Mouse (Mus musculus) layer of hippocampus, adult 9-10 months (tissue): Measurements from ENCODE around the gene Hnrnpr.
A peak's percentile ranks its signal among the peaks of the same experiment; 100 is the strongest.

Experiments
- DNase-seq: peaks from one replicate; pipeline ENCODE4 v3.0.0; 2022; ENCODE audit warnings: low spot score

Hnrnpr gene

DNA sequence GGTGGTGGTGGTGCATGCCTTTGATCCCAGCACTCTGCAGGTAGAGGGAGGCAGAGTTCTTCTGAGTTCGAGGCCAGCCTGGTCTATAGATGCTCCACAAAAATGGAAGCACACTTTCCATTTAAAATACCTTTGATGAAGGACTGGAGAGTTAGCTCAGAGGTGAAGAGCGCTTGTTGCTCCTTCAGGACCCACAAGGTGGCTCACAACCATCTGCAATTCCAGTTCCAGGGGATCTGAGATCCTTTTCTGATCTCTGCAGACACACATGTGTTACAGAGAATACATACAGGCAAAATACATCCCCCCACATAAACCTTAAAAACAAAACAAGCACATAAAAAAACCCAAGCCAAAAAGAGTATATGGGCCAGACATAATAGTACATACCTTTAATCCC is 2.4 kb upstream of the Hnrnpr start:
- no peak for DNase-seq

DNA sequence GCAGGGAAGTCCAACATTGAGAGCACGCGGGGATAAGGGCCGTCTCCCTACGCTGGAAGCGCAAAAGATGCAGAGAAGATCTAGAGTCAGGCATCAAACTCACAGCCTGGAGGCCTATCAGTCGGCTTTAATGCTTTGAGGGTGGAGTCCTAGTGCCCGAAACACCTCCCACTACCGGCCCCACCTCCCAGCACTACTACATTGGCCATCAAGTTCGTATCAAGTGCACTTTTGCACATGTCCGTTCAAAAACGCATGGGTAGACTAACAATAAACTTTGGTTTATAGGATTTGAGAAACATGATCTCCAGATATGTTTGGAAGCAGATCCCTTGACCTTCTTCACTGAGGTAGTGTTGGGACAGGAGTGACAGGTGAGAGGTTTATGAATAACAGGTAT is 962 bp upstream of the Hnrnpr start:
- no peak for DNase-seq

DNA sequence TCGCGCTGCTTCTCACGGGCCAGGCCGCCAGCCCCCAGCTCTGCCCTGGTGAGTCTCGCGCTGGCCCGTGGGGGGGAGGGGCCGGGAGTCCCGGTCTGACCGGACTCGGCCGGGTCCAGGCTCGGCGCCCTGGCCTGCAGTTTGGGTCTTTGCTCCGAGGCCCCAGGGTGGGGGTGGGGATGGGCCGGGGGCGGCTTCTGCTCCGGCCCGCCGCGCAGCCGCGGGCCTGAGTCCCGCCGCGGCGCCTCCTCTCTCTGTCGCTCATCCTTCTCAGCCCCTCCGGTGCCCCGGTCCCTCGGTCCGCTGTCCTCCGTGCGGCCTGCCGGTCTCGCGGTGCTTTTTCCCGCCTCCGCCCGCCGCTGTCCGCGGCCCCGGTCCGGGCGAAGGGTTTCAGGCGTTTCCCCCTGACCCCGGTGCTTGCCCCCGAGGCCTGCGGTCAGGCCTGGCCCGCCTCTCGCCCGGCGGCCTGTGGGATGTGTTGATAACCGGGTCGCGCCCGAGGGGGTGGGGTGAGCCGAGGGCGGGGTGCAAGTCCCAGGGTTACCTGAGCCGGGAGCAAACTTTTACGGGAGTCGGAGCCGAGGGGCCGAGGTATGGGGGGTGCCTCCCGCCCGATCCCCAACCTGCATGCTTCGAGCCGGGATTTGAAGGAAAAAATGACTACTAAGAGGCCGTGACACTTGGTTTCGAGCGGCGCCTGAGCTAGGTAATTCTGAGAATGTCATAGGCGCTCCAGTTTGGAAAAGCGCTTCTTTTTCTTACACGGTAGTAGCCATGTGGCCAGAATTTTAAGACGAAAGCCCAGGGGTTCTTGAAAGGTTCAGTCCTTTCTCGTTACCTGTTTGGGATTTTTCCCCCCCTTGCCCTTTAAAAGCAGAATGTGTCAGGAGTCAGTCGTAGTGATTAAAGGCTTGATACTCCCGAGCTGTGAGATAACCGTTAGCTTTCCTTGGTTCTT is 579 bp downstream of the Hnrnpr start:
- no peak for DNase-seq

- DNase-seq: no peak
Observed at GRCm38 (mm10) chr4:136312616-136313015, 1.9 kb downstream of the Hnrnpr start.

- DNase-seq: no peak
Observed at GRCm38 (mm10) chr4:136317667-136318066, 6.9 kb downstream of the Hnrnpr start.

DNA sequence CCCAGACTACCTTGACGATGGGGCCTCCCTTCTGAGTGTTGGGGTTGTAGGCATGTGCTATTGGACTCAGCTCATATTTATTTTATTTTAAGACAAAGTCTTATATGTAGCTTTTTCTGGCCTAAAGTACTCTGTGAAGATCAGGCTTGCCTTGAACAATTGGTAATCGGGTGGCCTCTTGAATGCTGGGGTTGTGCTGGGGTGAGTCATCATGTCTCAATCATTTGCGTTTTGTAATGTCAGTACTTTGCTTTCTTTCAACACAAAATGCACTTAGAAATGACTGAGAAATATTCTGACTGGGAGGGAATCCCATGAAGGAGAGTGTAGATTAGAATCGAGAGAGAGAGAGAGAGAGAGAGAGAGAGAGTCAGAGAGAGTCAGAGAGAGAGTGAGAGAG is 9.3 kb downstream of the Hnrnpr start:
- DNase-seq: no peak

- DNase-seq: no peak
Observed at GRCm38 (mm10) chr4:136324226-136324625, 13.5 kb downstream of the Hnrnpr start.

- DNase-seq: no peak
Observed at GRCm38 (mm10) chr4:136327238-136327637, 16.5 kb downstream of the Hnrnpr start.

DNA sequence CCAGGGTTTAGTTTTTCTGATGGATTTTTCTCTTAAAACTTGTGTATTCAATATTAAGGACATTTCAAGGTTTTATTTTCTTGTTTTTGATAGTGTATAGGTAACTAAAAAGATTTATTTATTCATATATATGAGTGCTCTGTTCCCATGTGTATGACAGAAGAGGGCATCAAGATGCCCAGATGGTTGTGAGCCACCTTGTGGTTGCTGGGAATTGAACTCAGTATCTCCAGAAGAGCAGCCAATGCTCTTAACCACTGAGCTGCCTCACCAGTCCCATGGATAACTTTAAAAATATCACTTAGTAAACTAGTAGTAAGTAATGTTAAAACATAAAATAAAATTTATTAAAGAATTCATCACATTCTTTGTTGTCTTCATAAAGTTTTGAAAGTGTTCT is 17.4 kb downstream of the Hnrnpr start:
- DNase-seq: no peak

- DNase-seq: no peak
Observed at GRCm38 (mm10) chr4:136331709-136332108, 21.0 kb downstream of the Hnrnpr start.

DNA sequence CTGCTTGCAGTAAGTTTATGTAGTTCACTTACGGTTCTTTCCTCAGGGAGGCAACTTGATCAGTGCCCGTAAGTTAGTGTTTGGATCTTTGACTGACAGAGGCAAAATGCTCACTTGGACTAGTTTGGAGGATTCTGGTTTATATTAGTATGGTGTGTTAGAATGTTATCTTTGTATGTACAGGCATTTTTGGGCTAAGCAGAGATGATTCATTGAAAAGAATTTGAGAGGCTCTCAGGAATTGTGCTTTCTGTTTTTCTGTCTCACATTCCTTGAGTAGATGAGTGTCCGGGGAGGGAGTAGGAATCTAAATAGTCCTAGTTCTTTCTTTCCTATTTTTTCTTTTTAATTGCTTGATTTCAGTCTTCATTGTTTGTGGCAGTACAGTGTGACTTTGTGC is 22.4 kb downstream of the Hnrnpr start:
- DNase-seq: no peak

DNA sequence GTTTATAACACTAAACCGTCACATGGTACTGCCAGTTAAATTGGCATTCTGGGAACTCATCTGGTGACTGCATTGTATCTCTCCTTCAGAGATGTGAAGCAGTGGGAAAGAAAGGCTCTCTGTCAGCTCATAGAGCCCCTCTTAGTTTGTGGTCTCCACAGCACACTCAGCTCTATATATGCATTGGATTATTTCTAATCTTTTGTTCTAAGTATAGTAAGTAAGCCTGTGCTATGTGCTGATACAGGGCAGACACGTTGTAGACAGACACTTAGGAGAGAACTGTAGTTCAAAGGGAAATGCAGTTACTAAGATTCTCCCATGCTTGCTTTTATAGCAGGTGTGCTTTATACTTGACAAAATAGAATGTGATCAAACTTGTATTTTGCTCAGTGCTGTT is 24.3 kb downstream of the Hnrnpr start:
- DNase-seq: no peak

- no peak for DNase-seq
Observed at GRCm38 (mm10) chr4:136337129-136337528, 26.4 kb downstream of the Hnrnpr start.

GRCm38 (mm10) chr4:136349616-136350015 is 38.9 kb downstream of the Hnrnpr start:
- no peak for DNase-seq

DNA sequence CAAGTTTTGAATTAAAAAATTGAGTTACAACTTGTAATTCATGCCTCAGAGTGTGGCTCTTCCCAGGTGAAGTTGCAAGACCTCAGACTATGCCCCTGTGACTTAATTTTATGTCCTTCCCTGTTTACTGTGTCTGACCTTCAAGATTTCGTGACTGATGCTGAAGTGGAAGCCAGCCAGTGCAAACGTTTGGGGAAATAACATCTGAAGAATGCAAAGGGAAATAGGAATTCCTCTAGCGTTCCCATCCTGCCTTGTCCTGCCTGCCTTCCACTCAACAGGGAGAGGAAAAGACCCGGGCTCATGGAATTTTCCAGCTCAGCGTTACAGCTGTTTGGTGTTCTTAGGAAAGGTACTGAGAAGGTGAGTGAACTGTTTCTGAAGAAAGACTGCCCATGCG is 46.3 kb downstream of the Hnrnpr start:
- no peak for DNase-seq

DNA sequence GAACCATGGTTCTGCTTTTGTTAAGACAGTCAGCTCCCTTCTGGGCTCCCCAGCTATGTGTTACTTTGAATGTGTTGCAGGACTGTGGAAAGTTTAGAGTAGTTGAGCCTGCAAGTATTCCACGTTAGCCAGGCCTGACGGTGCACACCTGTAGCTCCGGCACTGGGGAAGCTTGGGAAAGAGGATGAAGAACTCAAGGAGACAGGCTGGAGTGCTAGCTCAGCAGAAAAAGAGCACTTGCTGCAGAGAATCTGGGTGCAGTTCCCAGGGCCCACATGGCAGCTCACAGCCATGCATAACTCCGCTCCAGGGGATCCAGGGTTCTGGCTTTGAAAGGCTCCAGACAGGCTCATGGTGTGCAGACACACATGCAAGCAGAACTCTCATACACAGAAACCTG is 46.7 kb downstream of the Hnrnpr start:
- no peak for DNase-seq

GRCm38 (mm10) chr4:136367856-136368255 is 57.1 kb downstream of the Hnrnpr start:
- DNase-seq: no peak

- DNase-seq: peak; percentile 67
Observed at GRCm38 (mm10) chr4:136369727-136370126, 59.0 kb downstream of the Hnrnpr start.

- DNase-seq: no peak
Observed at GRCm38 (mm10) chr4:136373494-136374181, 62.9 kb downstream of the Hnrnpr start.

GRCm38 (mm10) chr4:136377001-136377400 is 66.3 kb downstream of the Hnrnpr start:
- DNase-seq: no peak

GRCm38 (mm10) chr4:136383052-136383451 is 72.3 kb downstream of the Hnrnpr start:
- no peak for DNase-seq

- DNase-seq: no peak
Observed at GRCm38 (mm10) chr4:136383839-136384238, 73.1 kb downstream of the Hnrnpr start.

DNA sequence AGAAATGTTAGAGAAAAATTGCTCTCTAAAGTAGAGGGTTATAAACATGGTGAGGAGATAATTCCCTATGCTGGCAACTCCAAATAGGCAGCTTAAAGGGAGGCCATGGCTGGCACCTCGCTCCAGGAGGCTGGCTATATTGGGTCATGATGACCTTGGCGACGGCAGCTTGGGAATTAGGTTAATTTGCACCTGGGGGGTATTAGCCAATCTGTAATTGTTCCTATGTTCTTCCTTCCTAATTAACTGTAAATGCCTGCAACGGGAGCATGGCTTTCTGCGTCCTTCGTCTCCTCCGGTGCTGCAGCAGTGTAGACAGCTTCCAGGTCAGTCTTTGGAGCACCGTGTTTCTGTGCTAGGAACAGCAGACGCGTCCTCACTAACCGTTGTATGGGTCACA is 76.5 kb downstream of the Hnrnpr start:
- no peak for DNase-seq
